Mouse (Mus musculus) MEL (cell line): ENCODE measurements around the gene Mfsd4a. TPM values are rescaled to one million over a fixed set of nuclear protein-coding genes. Genes with fewer than 3 reads are reported as not detected.

Source experiments
- DNase-seq: peaks from one replicate; pipeline ENCODE4 v3.0.0; 2011; ENCODE audit warnings: low read depth, low spot score
- H3K27ac ChIP-seq: 2 replicates; pipeline ENCODE4 v1.5.1; 2012; ENCODE audit warnings: low read depth, mild to moderate bottlenecking, control low read depth, low read length, moderate library complexity; ENCODE audit not compliant: control insufficient read depth
- H3K27me3 ChIP-seq, 2 experiments: fragments of 150-350 bp in 1 of 2; sonication (generic) in 1 of 2; 2 replicates each; pipeline ENCODE4 v1.6.1; 2012; ENCODE audit warnings: low read length in 2 of 2, mild to moderate bottlenecking in 2 of 2, improper control_type of control experiment in 1 of 2, moderate library complexity in 1 of 2; ENCODE audit not compliant: insufficient read depth in 2 of 2, control insufficient read depth in 1 of 2
- H3K36me3 ChIP-seq, 2 experiments: 2 replicates each; pipeline ENCODE4 v1.6.1; 2012 to 2014; ENCODE audit warnings: low read length in 2 of 2, improper control_type of control experiment in 1 of 2, inconsistent platforms in 1 of 2, mild to moderate bottlenecking in 1 of 2; ENCODE audit not compliant: insufficient read depth in 2 of 2, control insufficient read depth in 1 of 2
- H3K4me1 ChIP-seq, 2 experiments: fragments of 150-350 bp in 1 of 2; sonication (generic) in 1 of 2; 2 replicates each; pipeline ENCODE4 v1.6.1; 2012; ENCODE audit warnings: low read length in 2 of 2, improper control_type of control experiment in 1 of 2, mild to moderate bottlenecking in 1 of 2; ENCODE audit not compliant: insufficient read depth in 2 of 2, control insufficient read depth in 1 of 2
- H3K4me3 ChIP-seq, 2 experiments: fragments of 150-350 bp in 1 of 2; sonication (generic) in 1 of 2; 2 replicates each; pipeline ENCODE4 v1.5.1; 2012; ENCODE audit warnings: low read depth in 2 of 2, low read length in 2 of 2, mild to moderate bottlenecking in 2 of 2, moderate library complexity in 2 of 2, control low read depth in 1 of 2, improper control_type of control experiment in 1 of 2; ENCODE audit not compliant: control insufficient read depth in 1 of 2, insufficient read depth in 1 of 2
- H3K79me2 ChIP-seq: 2 replicates; pipeline ENCODE4 v1.6.1; 2012; ENCODE audit warnings: mild to moderate bottlenecking, low read length, moderate library complexity; ENCODE audit not compliant: control insufficient read depth, poor library complexity, insufficient read depth
- H3K9ac ChIP-seq: 2 replicates; pipeline ENCODE4 v1.6.1; 2012; ENCODE audit warnings: low read depth, mild to moderate bottlenecking, control low read depth, low read length, moderate library complexity; ENCODE audit not compliant: control insufficient read depth, poor library complexity, severe bottlenecking
- H3K9me3 ChIP-seq: fragments of 150-350 bp; sonication (generic); replicated peaks from 2 replicates; pipeline ENCODE4 v1.6.1; 2012; ENCODE audit warnings: mild to moderate bottlenecking, low read length, improper control_type of control experiment, moderate library complexity; ENCODE audit not compliant: insufficient read depth
- BHLHE40 ChIP-seq: IDR thresholded peaks from 2 replicates; pipeline ENCODE4 v1.6.1; 2012; ENCODE audit warnings: low read depth, mild to moderate bottlenecking, inconsistent platforms, low read length, improper control_type of control experiment, borderline replicate concordance
- CHD2 ChIP-seq: IDR thresholded peaks from 2 replicates; pipeline ENCODE4 v1.6.1; 2011; ENCODE audit warnings: low read length, improper control_type of control experiment
- EP300 ChIP-seq, 2 experiments: IDR thresholded peaks; 2 replicates each; pipeline ENCODE4 v1.6.1; 2011; ENCODE audit warnings: improper control_type of control experiment in 2 of 2, low read length in 2 of 2, low read depth in 1 of 2, mild to moderate bottlenecking in 1 of 2
- GABPA ChIP-seq: IDR thresholded peaks from 2 replicates; pipeline ENCODE4 v1.6.1; 2012; ENCODE audit warnings: low read depth, mild to moderate bottlenecking, inconsistent platforms, low read length, improper control_type of control experiment, moderate library complexity
- KAT2A ChIP-seq: conservative IDR thresholded peaks from 2 replicates; pipeline ENCODE4 v1.6.1; 2012; ENCODE audit warnings: low read depth, low read length, improper control_type of control experiment, inconsistent platforms
- MAZ ChIP-seq: IDR thresholded peaks from 2 replicates; pipeline ENCODE4 v1.6.1; 2012; ENCODE audit warnings: low read depth, mild to moderate bottlenecking, inconsistent platforms, low read length, improper control_type of control experiment
- MYB ChIP-seq: IDR thresholded peaks from 2 replicates; pipeline ENCODE4 v1.6.1; 2011; ENCODE audit warnings: mild to moderate bottlenecking, low read depth, low read length, improper control_type of control experiment
- NELFE ChIP-seq: IDR thresholded peaks from 2 replicates; pipeline ENCODE4 v1.6.1; 2011; ENCODE audit warnings: low read depth, low read length, improper control_type of control experiment
- NRF1 ChIP-seq: IDR thresholded peaks from 2 replicates; pipeline ENCODE4 v1.6.1; 2014; ENCODE audit warnings: low read depth, mild to moderate bottlenecking, inconsistent platforms, low read length, improper control_type of control experiment, moderate library complexity; ENCODE audit not compliant: poor library complexity, insufficient read depth, severe bottlenecking
- POLR2A ChIP-seq, 2 experiments: IDR thresholded peaks; 2 replicates each; pipeline ENCODE4 v1.6.1; 2011 to 2012; ENCODE audit warnings: low read length in 2 of 2, mild to moderate bottlenecking in 2 of 2, control low read depth in 1 of 2, improper control_type of control experiment in 1 of 2, low read depth in 1 of 2, moderate library complexity in 1 of 2; ENCODE audit not compliant: control insufficient read depth in 1 of 2, insufficient read depth in 1 of 2, poor library complexity in 1 of 2
- POLR2AphosphoS2 ChIP-seq: IDR thresholded peaks from 2 replicates; pipeline ENCODE4 v1.6.1; 2011; ENCODE audit warnings: low read length, improper control_type of control experiment
- POLR2AphosphoS5 ChIP-seq: IDR thresholded peaks from 2 replicates; pipeline ENCODE4 v1.6.1; 2012; ENCODE audit warnings: low read depth, borderline replicate concordance, mild to moderate bottlenecking, inconsistent platforms, low read length, moderate library complexity, mixed read lengths
- RAD21 ChIP-seq: IDR thresholded peaks from 2 replicates; pipeline ENCODE4 v1.6.1; 2011; ENCODE audit warnings: mild to moderate bottlenecking, low read depth, low read length, improper control_type of control experiment
- RCOR1 ChIP-seq: IDR thresholded peaks from 2 replicates; pipeline ENCODE4 v1.6.1; 2012; ENCODE audit warnings: low read depth, mild to moderate bottlenecking, inconsistent platforms, low read length, improper control_type of control experiment
- TAL1 ChIP-seq: IDR thresholded peaks from 2 replicates; pipeline ENCODE4 v1.6.1; 2012; ENCODE audit warnings: mild to moderate bottlenecking, inconsistent platforms, low read length, moderate library complexity, mixed read lengths
- TBP ChIP-seq: IDR thresholded peaks from 2 replicates; pipeline ENCODE4 v1.8.0; 2011; ENCODE audit warnings: low read depth, low read length, improper control_type of control experiment
- TCF12 ChIP-seq: IDR thresholded peaks from 2 replicates; pipeline ENCODE4 v1.6.1; 2014; ENCODE audit warnings: low read depth, mild to moderate bottlenecking, inconsistent platforms, low read length, improper control_type of control experiment, moderate library complexity
- USF1 ChIP-seq: IDR thresholded peaks from 2 replicates; pipeline ENCODE4 v1.6.1; 2014; ENCODE audit warnings: low read depth, mild to moderate bottlenecking, inconsistent platforms, low read length, improper control_type of control experiment, moderate library complexity
- ZKSCAN1 ChIP-seq: IDR thresholded peaks from 2 replicates; pipeline ENCODE4 v1.6.1; 2012; ENCODE audit warnings: low read depth, mild to moderate bottlenecking, inconsistent platforms, low read length, improper control_type of control experiment, moderate library complexity
- ZNF384 ChIP-seq: IDR thresholded peaks from 2 replicates; pipeline ENCODE4 v1.6.1; 2012; ENCODE audit warnings: low read depth, mild to moderate bottlenecking, inconsistent platforms, low read length, improper control_type of control experiment
- polyA plus RNA-seq, 2 experiments: library from polyadenylated mRNA; stranded (reverse) in 1 of 2; unstranded in 1 of 2; fragments of >175 nt in 1 of 2; fragments of >200 nt in 1 of 2; gene quantifications; 2 replicates each; pipeline versions ENCODE4 v1.2.1 to v1.2.4; 2012; ENCODE audit warnings: low replicate concordance in 2 of 2, low read depth in 1 of 2; ENCODE audit not compliant: insufficient read length in 2 of 2, insufficient read depth in 1 of 2, missing spikeins in 1 of 2
- total RNA-seq: library from RNA; depleted of rRNA; stranded (reverse); fragments of 300-350 nt; gene quantifications from 2 replicates; pipeline ENCODE4 v1.2.3, GENCODE M21; 2012

Gene Mfsd4a
- total and polyA plus RNA-seq, 3 experiments: 3.6 to 15.5 TPM; not detected in 1

GRCm38 (mm10) chr1:132095356-132096004 is 27.6 kb upstream of the Mfsd4a start (continued):
- no peak for TF ChIP-seq NRF1
- peak; percentile 69 for TF ChIP-seq TBP
- no peak for TF ChIP-seq USF1
- no peak for TF ChIP-seq MAZ
- TF ChIP-seq KAT2A: no peak
- no peak for TF ChIP-seq ZKSCAN1
- peak; percentile 18; the same call in 1 of the 2 replicates for TF ChIP-seq RCOR1
- no peak for TF ChIP-seq ZNF384
- TF ChIP-seq CHD2: no peak
- TF ChIP-seq MYB: no peak
- peak; percentile 80 to 83 for TF ChIP-seq EP300 (IDR thresholded peaks at IDR 0.05; ENCODE audit: low read depth in 1 of 2, low read length in 2 of 2)
- TF ChIP-seq, all 39 proteins: peak for 13

DNA sequence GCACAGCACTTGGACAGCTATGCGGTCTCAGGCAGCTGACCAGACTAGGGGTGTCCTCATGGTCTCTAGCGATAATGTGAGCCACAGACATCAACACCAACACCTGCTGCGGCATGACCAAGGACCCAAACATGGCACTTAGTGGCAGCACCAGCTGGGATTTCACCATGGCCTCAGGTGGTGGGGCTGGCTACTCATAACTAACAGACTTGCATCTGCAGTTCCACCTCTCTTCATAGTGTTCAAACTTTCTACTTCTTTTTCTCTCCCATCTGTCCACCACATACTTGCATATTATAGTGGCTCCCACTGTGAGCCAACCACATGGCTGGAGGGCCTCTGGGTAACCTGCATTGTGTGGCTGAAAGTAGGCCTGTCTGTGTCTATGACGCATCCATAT is 25.4 kb upstream of the Mfsd4a start:
- Histone ChIP-seq H3K27ac (no peak overlapping the region), H3K4me3 (no peak overlapping the region), H3K27me3 (no peaks in the 10 kb centered on the region), H3K79me2 (no peaks in the 10 kb centered on the region), H3K36me3 (peaks cover 0 to 3% of the 10 kb centered on the region in 2 experiments; a peak in 2 of 4 replicates), H3K9me3 (no peaks in the 10 kb centered on the region), H3K9ac (no peak overlapping the region), H3K4me1 (peaks cover 0 to 11% of the 10 kb centered on the region in 2 experiments; a peak in 2 of 4 replicates)
- no peak for DNase-seq
- TF ChIP-seq GABPA (no peak), TAL1 (no peak), BHLHE40 (no peak), EP300 (IDR thresholded peaks at IDR 0.05; ENCODE audit: low read depth in 1 of 2, low read length in 2 of 2) (no peak), TCF12 (no peak), NELFE (no peak), MAZ (no peak), POLR2AphosphoS5 (no peak), POLR2AphosphoS2 (no peak), POLR2A (IDR thresholded peaks at IDR 0.05; ENCODE audit: control insufficient read depth in 1 of 2, insufficient read depth in 1 of 2, low read depth in 1 of 2, low read length in 2 of 2, poor library complexity in 1 of 2) (no peak), RAD21 (no peak)
